Mouse (Mus musculus): Measurements from ENCODE around the gene Asb5. TPM values are rescaled to one million over a fixed set of nuclear protein-coding genes. Genes with fewer than 3 reads are reported as not detected.
A peak's percentile ranks its signal among the peaks of the same experiment; 100 is the strongest.

Asb5 gene
- 2.8 and 3.2 TPM in 2 replicates for polyA plus RNA-seq (2015; fragmentation: Nextera tagmentation; extraction: Ambion mirVana)

- Histone ChIP-seq H3K4me1 (replicated peaks; ENCODE audit: control insufficient read depth, insufficient read depth, low read length) (no peaks in the 10 kb centered on the region), H3K36me3 (ENCODE audit: control insufficient read depth, insufficient read depth) (no peaks in the 10 kb centered on the region), H3K9me3 (ENCODE audit: control insufficient read depth) (no peaks in the 10 kb centered on the region), H3K27me3 (replicated peaks; ENCODE audit: control insufficient read depth, insufficient read depth, low read length) (no peaks in the 10 kb centered on the region), H3K4me3 (ENCODE audit: low read depth, low read length) (peak within 1 kb of the TSS; percentile 99), H3K4me2 (replicated peaks; ENCODE audit: low read depth) (peak within 1 kb of the TSS; percentile 78), H3K27ac (ENCODE audit: low read depth, low read length) (peak within 1 kb of the TSS; percentile 67), H3K9ac (ENCODE audit: low read depth, low read length) (peak within 1 kb of the TSS; percentile 85)
- TF ChIP-seq CTCF (IDR thresholded peaks at IDR 0.05; ENCODE audit: low read depth), result no peak
- WGBS, result under 1% methylated on average over 73 of the region's 89 CpGs
- ATAC-seq, result peak; percentile 98
These were observed at the start of gene Asb5, which contains the start of gene Spcs3 for GRCm38 (mm10) chr8:54529382-54530296. TSS of gene Asb5 (plus strand) at chr8:54529580. TSS of gene Spcs3 (minus strand) at chr8:54529998.

- no peak for ATAC-seq
- Histone ChIP-seq H3K9me3 (ENCODE audit: control insufficient read depth) (no peaks in the 10 kb centered on the region), H3K9ac (ENCODE audit: low read depth, low read length) (no peak overlapping the region), H3K36me3 (ENCODE audit: control insufficient read depth, insufficient read depth) (no peaks in the 10 kb centered on the region), H3K27ac (ENCODE audit: low read depth, low read length) (no peak overlapping the region), H3K27me3 (replicated peaks; ENCODE audit: control insufficient read depth, insufficient read depth, low read length) (no peaks in the 10 kb centered on the region), H3K4me3 (ENCODE audit: low read depth, low read length) (no peak overlapping the region), H3K4me2 (replicated peaks; ENCODE audit: low read depth) (peak overlapping the region; percentile 24; the same call in 1 of the 2 replicates), H3K4me1 (replicated peaks; ENCODE audit: control insufficient read depth, insufficient read depth, low read length) (no peaks in the 10 kb centered on the region)
- no peak for TF ChIP-seq CTCF (IDR thresholded peaks at IDR 0.05; ENCODE audit: low read depth)
- WGBS, result 41% methylated on average over 19 of the region's 19 CpGs
These were observed 42.7 kb upstream of the Asb5 start for GRCm38 (mm10) chr8:54486555-54487273.

GRCm38 (mm10) chr8:54488437-54488836 is 40.9 kb upstream of the Asb5 start:
- no peak for ATAC-seq
- Histone ChIP-seq H3K36me3 (ENCODE audit: control insufficient read depth, insufficient read depth) (no peaks in the 10 kb centered on the region), H3K27me3 (replicated peaks; ENCODE audit: control insufficient read depth, insufficient read depth, low read length) (no peaks in the 10 kb centered on the region), H3K4me1 (replicated peaks; ENCODE audit: control insufficient read depth, insufficient read depth, low read length) (no peaks in the 10 kb centered on the region), H3K27ac (ENCODE audit: low read depth, low read length) (no peak overlapping the region), H3K9ac (ENCODE audit: low read depth, low read length) (no peak overlapping the region), H3K4me3 (ENCODE audit: low read depth, low read length) (no peak overlapping the region), H3K9me3 (ENCODE audit: control insufficient read depth) (no peaks in the 10 kb centered on the region), H3K4me2 (replicated peaks; ENCODE audit: low read depth) (no peak overlapping the region)
- no peak for TF ChIP-seq CTCF (IDR thresholded peaks at IDR 0.05; ENCODE audit: low read depth)
- WGBS, result 81% methylated on average over 4 of the region's 4 CpGs

GRCm38 (mm10) chr8:54491057-54491690 is 38.2 kb upstream of the Asb5 start:
- Histone ChIP-seq H3K36me3 (ENCODE audit: control insufficient read depth, insufficient read depth) (no peaks in the 10 kb centered on the region), H3K27ac (ENCODE audit: low read depth, low read length) (no peak overlapping the region), H3K9me3 (ENCODE audit: control insufficient read depth) (no peaks in the 10 kb centered on the region), H3K4me1 (replicated peaks; ENCODE audit: control insufficient read depth, insufficient read depth, low read length) (no peaks in the 10 kb centered on the region), H3K4me3 (ENCODE audit: low read depth, low read length) (no peak overlapping the region), H3K4me2 (replicated peaks; ENCODE audit: low read depth) (no peak overlapping the region), H3K27me3 (replicated peaks; ENCODE audit: control insufficient read depth, insufficient read depth, low read length) (no peaks in the 10 kb centered on the region), H3K9ac (ENCODE audit: low read depth, low read length) (no peak overlapping the region)
- WGBS, result 19% methylated on average over 6 of the region's 6 CpGs
- no peak for ATAC-seq
- peak; percentile 91 for TF ChIP-seq CTCF (IDR thresholded peaks at IDR 0.05; ENCODE audit: low read depth)

GRCm38 (mm10) chr8:54491934-54492333 is 37.4 kb upstream of the Asb5 start:
- Histone ChIP-seq H3K27me3 (replicated peaks; ENCODE audit: control insufficient read depth, insufficient read depth, low read length) (no peaks in the 10 kb centered on the region), H3K4me1 (replicated peaks; ENCODE audit: control insufficient read depth, insufficient read depth, low read length) (no peaks in the 10 kb centered on the region), H3K27ac (ENCODE audit: low read depth, low read length) (no peak overlapping the region), H3K9me3 (ENCODE audit: control insufficient read depth) (no peaks in the 10 kb centered on the region), H3K36me3 (ENCODE audit: control insufficient read depth, insufficient read depth) (no peaks in the 10 kb centered on the region), H3K4me2 (replicated peaks; ENCODE audit: low read depth) (no peak overlapping the region), H3K9ac (ENCODE audit: low read depth, low read length) (no peak overlapping the region), H3K4me3 (ENCODE audit: low read depth, low read length) (no peak overlapping the region)
- no peak for ATAC-seq
- TF ChIP-seq CTCF (IDR thresholded peaks at IDR 0.05; ENCODE audit: low read depth), result no peak
- 68% methylated on average over 4 of the region's 4 CpGs for WGBS

- Histone ChIP-seq H3K9ac (ENCODE audit: low read depth, low read length) (no peak overlapping the region), H3K36me3 (ENCODE audit: control insufficient read depth, insufficient read depth) (no peaks in the 10 kb centered on the region), H3K4me2 (replicated peaks; ENCODE audit: low read depth) (no peak overlapping the region), H3K4me1 (replicated peaks; ENCODE audit: control insufficient read depth, insufficient read depth, low read length) (no peaks in the 10 kb centered on the region), H3K4me3 (ENCODE audit: low read depth, low read length) (no peak overlapping the region), H3K27ac (ENCODE audit: low read depth, low read length) (no peak overlapping the region), H3K9me3 (ENCODE audit: control insufficient read depth) (no peaks in the 10 kb centered on the region), H3K27me3 (replicated peaks; ENCODE audit: control insufficient read depth, insufficient read depth, low read length) (no peaks in the 10 kb centered on the region)
- ATAC-seq, result no peak
- peak; percentile 87 for TF ChIP-seq CTCF (IDR thresholded peaks at IDR 0.05; ENCODE audit: low read depth)
- WGBS, result 15% methylated on average over 6 of the region's 6 CpGs
These were observed 36.3 kb upstream of the Asb5 start for GRCm38 (mm10) chr8:54493110-54493509.

Measured in intestine, postnatal 0 days (tissue).